Mouse (Mus musculus): ENCODE data around the gene Cdk10. TPM values are rescaled to one million over a fixed set of nuclear protein-coding genes. Genes with fewer than 3 reads are reported as not detected.
A peak's percentile ranks its signal among the peaks of the same experiment; 100 is the strongest.

Cdk10 gene
- polyA plus RNA-seq, 1 experiment from 2014 or later: 8.9 TPM

DNA sequence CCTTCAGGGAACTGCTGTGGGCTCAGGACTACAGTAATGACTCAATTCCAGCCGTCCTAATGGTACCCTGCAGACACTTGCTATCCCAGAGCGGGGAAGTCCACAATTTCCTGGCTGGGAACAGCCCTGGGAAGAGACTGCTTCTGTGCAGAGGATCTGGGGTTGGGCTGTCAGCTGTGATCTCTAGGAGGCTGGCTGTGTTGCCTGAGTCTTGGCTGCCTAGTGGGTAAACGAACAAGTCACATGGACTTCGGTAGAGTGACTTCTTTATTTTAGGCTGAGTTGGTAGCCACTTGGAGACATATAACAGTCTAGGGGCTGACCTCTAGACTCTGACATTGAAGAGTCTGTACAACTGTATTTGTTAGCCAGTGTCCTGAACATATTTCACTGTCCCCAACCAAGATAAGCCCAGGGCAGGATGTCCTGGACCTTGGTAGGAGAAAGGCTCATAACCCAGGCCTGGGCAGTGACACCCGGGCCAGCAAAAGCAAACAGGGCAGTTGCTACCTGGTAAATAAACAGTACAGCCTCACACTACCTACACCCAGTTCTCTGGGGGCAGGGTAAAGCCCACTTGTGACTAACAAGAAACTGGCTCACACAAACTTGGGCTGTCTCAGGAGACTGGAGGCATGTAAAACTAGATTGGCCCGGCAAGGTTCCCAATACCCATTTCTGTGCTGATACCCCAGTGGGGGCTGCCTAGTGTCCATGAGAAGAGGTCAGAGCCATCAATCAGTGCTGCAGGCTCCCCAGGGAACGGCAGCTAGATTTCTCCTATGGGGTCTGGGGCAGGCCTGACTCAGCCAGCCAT, 17.7 kb downstream of the Cdk10 start:
- no peak overlapping the region for H3K4me2 ChIP-seq (ENCODE audit: low read depth, low read length)
- no peak overlapping the region for H3K9ac ChIP-seq (ENCODE audit: low read depth, low read length)
- no peaks in the 10 kb centered on the region for H3K27me3 ChIP-seq (ENCODE audit: control insufficient read depth, insufficient read depth, low read depth, low read length)
- H3K36me3 ChIP-seq (ENCODE audit: control insufficient read depth, insufficient read depth): peaks cover 1% of the 10 kb centered on the region
- H3K27ac ChIP-seq (ENCODE audit: low read length): peak overlapping the region; percentile 50
- no peaks in the 10 kb centered on the region for H3K9me3 ChIP-seq (replicated peaks; ENCODE audit: control insufficient read depth, low read length)
- peaks cover 8% of the 10 kb centered on the region for H3K4me1 ChIP-seq (ENCODE audit: control insufficient read depth, low read depth, low read length)
- 65% methylated on average over 7 of the region's 7 CpGs for WGBS (ENCODE audit: insufficient replicate concordance)
- ATAC-seq (ENCODE audit: low read depth): peak; percentile 61
- no peak overlapping the region for H3K4me3 ChIP-seq (ENCODE audit: low read depth, low read length)

DNA sequence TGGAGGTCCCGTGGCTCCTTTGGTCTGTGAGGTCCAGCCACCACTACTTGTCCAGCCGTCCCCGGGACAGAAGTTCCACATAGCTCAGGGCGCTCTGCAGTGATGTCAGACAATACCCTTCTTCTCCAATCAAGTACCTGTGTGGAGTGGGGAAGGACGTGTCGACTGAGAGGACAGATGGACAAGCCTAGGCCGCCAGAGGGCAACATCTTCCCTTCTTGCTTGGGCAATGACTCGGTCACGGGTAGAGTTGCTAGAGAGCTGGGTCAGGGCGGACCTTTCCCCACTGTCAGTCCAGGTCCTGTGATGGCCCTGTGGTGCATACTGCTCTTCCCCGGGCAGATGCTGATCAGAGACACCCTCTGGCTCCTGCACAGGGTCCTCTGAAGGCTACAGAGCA, 18.4 kb downstream of the Cdk10 start:
- ATAC-seq (ENCODE audit: low read depth): no peak
- H3K27ac ChIP-seq (ENCODE audit: low read length): no peak overlapping the region
- no peaks in the 10 kb centered on the region for H3K27me3 ChIP-seq (ENCODE audit: control insufficient read depth, insufficient read depth, low read depth, low read length)
- peaks cover 8% of the 10 kb centered on the region for H3K4me1 ChIP-seq (ENCODE audit: control insufficient read depth, low read depth, low read length)
- 67% methylated on average over 11 of the region's 11 CpGs for WGBS (ENCODE audit: insufficient replicate concordance)
- no peak overlapping the region for H3K9ac ChIP-seq (ENCODE audit: low read depth, low read length)
- H3K36me3 ChIP-seq (ENCODE audit: control insufficient read depth, insufficient read depth): peaks cover 5% of the 10 kb centered on the region
- no peak overlapping the region for H3K4me2 ChIP-seq (ENCODE audit: low read depth, low read length)
- H3K4me3 ChIP-seq (ENCODE audit: low read depth, low read length): no peak overlapping the region
- no peaks in the 10 kb centered on the region for H3K9me3 ChIP-seq (replicated peaks; ENCODE audit: control insufficient read depth, low read length)

DNA sequence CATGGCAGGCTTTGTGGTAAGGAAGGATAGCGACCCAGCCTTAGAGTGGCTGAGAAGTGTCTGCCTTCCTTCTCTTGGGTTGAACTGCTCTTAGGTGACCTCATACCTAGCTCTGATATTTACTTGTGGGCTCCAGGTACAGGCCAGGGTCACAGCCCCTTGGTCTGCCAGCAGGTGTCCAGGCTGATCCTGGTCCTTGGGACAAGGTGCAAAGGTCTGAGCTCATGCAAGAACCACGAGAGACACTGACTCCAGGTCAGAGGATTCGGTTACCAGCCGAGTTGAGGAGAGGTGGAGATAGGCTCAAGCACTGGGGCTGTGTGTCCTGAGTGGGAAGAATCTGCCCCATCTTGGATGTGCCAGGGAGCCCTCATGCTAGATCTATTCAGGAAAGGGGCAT, 19.7 kb downstream of the Cdk10 start:
- 73% methylated on average over 4 of the region's 4 CpGs for WGBS (ENCODE audit: insufficient replicate concordance)
- Histone ChIP-seq H3K9me3 (replicated peaks; ENCODE audit: control insufficient read depth, low read length) (no peaks in the 10 kb centered on the region), H3K9ac (ENCODE audit: low read depth, low read length) (no peak overlapping the region), H3K4me3 (ENCODE audit: low read depth, low read length) (no peak overlapping the region), H3K36me3 (ENCODE audit: control insufficient read depth, insufficient read depth) (peaks cover 5% of the 10 kb centered on the region), H3K4me1 (ENCODE audit: control insufficient read depth, low read depth, low read length) (peaks cover 8% of the 10 kb centered on the region), H3K4me2 (ENCODE audit: low read depth, low read length) (no peak overlapping the region), H3K27ac (ENCODE audit: low read length) (no peak overlapping the region), H3K27me3 (ENCODE audit: control insufficient read depth, insufficient read depth, low read depth, low read length) (no peaks in the 10 kb centered on the region)
- peak; percentile 55 for ATAC-seq (ENCODE audit: low read depth)

DNA sequence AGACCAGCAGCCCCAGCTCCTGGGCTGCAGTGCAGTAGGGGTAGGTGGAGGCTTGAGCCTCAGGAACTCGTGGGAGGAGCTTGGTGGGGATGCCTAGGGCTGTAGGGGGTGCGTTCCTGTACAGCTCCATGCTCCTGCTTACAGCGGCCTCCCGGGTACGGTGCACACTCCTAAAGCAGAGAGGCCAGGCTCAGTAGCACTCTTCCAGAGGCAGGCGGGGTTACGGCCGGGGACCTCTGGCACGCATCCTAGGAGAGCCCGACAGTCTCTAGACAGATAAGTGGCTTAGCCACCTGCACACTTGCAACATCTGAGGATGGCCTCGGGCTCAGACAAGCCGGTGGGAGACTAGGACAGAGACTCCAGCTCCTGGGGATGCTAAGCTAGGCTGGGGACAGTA, 20.9 kb downstream of the Cdk10 start:
- ATAC-seq (ENCODE audit: low read depth): no peak
- H3K27ac ChIP-seq (ENCODE audit: low read length): no peak overlapping the region
- H3K9me3 ChIP-seq (replicated peaks; ENCODE audit: control insufficient read depth, low read length): no peaks in the 10 kb centered on the region
- H3K4me3 ChIP-seq (ENCODE audit: low read depth, low read length): no peak overlapping the region
- H3K9ac ChIP-seq (ENCODE audit: low read depth, low read length): no peak overlapping the region
- 77% methylated on average over 12 of the region's 12 CpGs for WGBS (ENCODE audit: insufficient replicate concordance)
- H3K4me2 ChIP-seq (ENCODE audit: low read depth, low read length): no peak overlapping the region
- H3K4me1 ChIP-seq (ENCODE audit: control insufficient read depth, low read depth, low read length): peaks cover 8% of the 10 kb centered on the region
- H3K27me3 ChIP-seq (ENCODE audit: control insufficient read depth, insufficient read depth, low read depth, low read length): no peaks in the 10 kb centered on the region
- peaks cover 7% of the 10 kb centered on the region for H3K36me3 ChIP-seq (ENCODE audit: control insufficient read depth, insufficient read depth)

DNA sequence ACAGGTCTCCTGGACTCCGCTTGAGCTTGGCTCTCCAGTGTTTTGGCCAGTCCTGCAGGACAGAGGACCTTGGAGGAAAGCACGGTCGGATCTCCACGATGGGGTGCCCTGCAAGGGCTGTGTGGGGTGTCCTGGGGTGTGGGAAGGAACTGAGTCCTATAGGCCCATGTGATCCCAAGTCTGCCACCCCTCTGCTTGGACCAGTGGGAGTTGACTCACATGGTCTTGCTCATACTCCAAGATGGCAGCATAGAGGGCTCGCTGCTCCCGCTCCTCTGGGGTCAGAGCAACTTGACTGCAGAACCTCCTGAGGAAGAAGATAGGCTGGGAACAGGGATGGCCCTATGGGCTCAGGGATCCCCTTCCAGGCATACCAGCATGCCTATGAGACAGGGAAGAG, 23.1 kb downstream of the Cdk10 start:
- no peak for ATAC-seq (ENCODE audit: low read depth)
- H3K4me3 ChIP-seq (ENCODE audit: low read depth, low read length): no peak overlapping the region
- H3K36me3 ChIP-seq (ENCODE audit: control insufficient read depth, insufficient read depth): peaks cover 11% of the 10 kb centered on the region

DNA sequence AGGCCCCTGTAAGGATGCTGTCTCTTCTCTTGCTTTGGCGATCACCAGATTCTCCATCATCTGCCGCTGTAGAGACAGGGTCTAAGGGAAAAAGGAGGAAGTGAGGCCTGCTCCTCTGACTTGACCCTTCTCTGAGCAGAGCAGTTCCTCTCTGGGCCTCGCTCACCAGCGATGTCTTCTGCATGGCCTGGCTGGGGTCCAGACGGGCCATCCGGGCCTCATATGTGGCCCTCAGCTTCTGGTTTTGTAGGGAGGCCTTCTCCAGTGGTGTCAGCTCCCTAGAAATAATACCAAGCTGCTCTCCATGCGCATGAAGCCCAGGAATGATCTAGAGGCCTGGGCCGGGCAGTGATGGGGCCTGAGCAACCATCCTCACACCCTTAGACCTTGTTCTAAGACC, 24.0 kb downstream of the Cdk10 start:
- no peak overlapping the region for H3K4me3 ChIP-seq (ENCODE audit: low read depth, low read length)
- no peak for ATAC-seq (ENCODE audit: low read depth)
- peaks cover 11% of the 10 kb centered on the region for H3K36me3 ChIP-seq (ENCODE audit: control insufficient read depth, insufficient read depth)
- H3K9me3 ChIP-seq (replicated peaks; ENCODE audit: control insufficient read depth, low read length): no peaks in the 10 kb centered on the region
- 56% methylated on average over 8 of the region's 8 CpGs for WGBS (ENCODE audit: insufficient replicate concordance)
- H3K9ac ChIP-seq (ENCODE audit: low read depth, low read length): no peak overlapping the region
- peaks cover 12% of the 10 kb centered on the region for H3K4me1 ChIP-seq (ENCODE audit: control insufficient read depth, low read depth, low read length)
- H3K27ac ChIP-seq (ENCODE audit: low read length): no peak overlapping the region
- no peak overlapping the region for H3K4me2 ChIP-seq (ENCODE audit: low read depth, low read length)
- H3K27me3 ChIP-seq (ENCODE audit: control insufficient read depth, insufficient read depth, low read depth, low read length): no peaks in the 10 kb centered on the region

More for the DNA sequence above, 23.1 kb downstream of the Cdk10 start:
- Histone ChIP-seq H3K27me3 (ENCODE audit: control insufficient read depth, insufficient read depth, low read depth, low read length) (no peaks in the 10 kb centered on the region), H3K4me1 (ENCODE audit: control insufficient read depth, low read depth, low read length) (peaks cover 9% of the 10 kb centered on the region), H3K4me2 (ENCODE audit: low read depth, low read length) (no peak overlapping the region), H3K9ac (ENCODE audit: low read depth, low read length) (no peak overlapping the region), H3K27ac (ENCODE audit: low read length) (no peak overlapping the region), H3K9me3 (replicated peaks; ENCODE audit: control insufficient read depth, low read length) (no peaks in the 10 kb centered on the region)
- WGBS (ENCODE audit: insufficient replicate concordance): 91% methylated on average over 6 of the region's 6 CpGs

DNA sequence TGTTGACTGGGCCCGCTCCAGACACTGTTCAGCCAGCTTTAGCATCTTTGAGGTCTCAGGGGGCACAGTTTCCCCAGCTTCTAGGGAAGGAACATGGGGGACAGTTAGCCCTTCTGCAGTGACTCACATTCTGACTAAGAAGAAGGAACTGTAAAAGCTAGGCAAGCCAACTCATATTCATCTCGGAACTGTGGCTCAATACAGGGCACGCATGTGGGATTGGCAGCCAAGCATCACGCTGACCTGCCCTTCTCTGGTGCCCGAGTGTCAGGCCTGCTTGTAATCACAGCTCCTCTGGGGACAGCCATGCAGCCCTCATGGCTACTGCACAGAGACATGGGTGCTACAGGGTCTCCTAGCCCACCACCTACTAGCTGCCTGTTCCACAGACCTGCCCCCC, 26.3 kb downstream of the Cdk10 start:
- Histone ChIP-seq H3K4me3 (ENCODE audit: low read depth, low read length) (no peak overlapping the region), H3K4me1 (ENCODE audit: control insufficient read depth, low read depth, low read length) (peaks cover 24% of the 10 kb centered on the region), H3K27ac (ENCODE audit: low read length) (no peak overlapping the region), H3K27me3 (ENCODE audit: control insufficient read depth, insufficient read depth, low read depth, low read length) (no peaks in the 10 kb centered on the region), H3K4me2 (ENCODE audit: low read depth, low read length) (no peak overlapping the region), H3K36me3 (ENCODE audit: control insufficient read depth, insufficient read depth) (peaks cover 11% of the 10 kb centered on the region), H3K9ac (ENCODE audit: low read depth, low read length) (no peak overlapping the region), H3K9me3 (replicated peaks; ENCODE audit: control insufficient read depth, low read length) (no peaks in the 10 kb centered on the region)
- no peak for ATAC-seq (ENCODE audit: low read depth)
- 79% methylated on average over 5 of the region's 5 CpGs for WGBS (ENCODE audit: insufficient replicate concordance)

DNA sequence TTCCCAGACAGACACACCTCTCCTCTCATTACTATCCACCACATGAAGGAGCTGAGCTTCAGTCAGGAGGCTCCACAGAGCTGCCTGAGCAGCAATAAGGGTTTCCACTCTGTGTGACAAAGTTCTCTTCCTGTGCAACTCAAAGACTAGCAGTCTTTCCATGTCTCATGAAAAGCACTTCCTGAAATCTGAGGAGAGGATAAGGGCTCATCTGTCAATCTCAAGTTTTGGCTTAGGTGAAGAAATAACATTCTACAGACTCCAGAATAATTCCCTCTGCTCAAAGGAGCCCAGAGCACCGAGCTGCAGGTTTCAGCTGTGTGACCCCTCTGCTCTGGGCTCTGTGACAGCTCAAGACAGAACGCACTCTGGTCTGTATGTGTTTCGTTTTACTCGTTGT, 28.3 kb downstream of the Cdk10 start:
- peaks cover 25% of the 10 kb centered on the region for H3K4me1 ChIP-seq (ENCODE audit: control insufficient read depth, low read depth, low read length)
- H3K4me2 ChIP-seq (ENCODE audit: low read depth, low read length): peak overlapping the region; percentile 96
- H3K9me3 ChIP-seq (replicated peaks; ENCODE audit: control insufficient read depth, low read length): no peaks in the 10 kb centered on the region
- WGBS (ENCODE audit: insufficient replicate concordance): 45% methylated on average over 4 of the region's 4 CpGs
- peak overlapping the region; percentile 18; the same call in 1 of the 2 replicates for H3K27ac ChIP-seq (ENCODE audit: low read length)
- H3K4me3 ChIP-seq (ENCODE audit: low read depth, low read length): peak overlapping the region; percentile 99
- H3K27me3 ChIP-seq (ENCODE audit: control insufficient read depth, insufficient read depth, low read depth, low read length): no peaks in the 10 kb centered on the region
- no peak for ATAC-seq (ENCODE audit: low read depth)
- H3K9ac ChIP-seq (ENCODE audit: low read depth, low read length): peak overlapping the region; percentile 97
- peaks cover 15% of the 10 kb centered on the region for H3K36me3 ChIP-seq (ENCODE audit: control insufficient read depth, insufficient read depth)

DNA sequence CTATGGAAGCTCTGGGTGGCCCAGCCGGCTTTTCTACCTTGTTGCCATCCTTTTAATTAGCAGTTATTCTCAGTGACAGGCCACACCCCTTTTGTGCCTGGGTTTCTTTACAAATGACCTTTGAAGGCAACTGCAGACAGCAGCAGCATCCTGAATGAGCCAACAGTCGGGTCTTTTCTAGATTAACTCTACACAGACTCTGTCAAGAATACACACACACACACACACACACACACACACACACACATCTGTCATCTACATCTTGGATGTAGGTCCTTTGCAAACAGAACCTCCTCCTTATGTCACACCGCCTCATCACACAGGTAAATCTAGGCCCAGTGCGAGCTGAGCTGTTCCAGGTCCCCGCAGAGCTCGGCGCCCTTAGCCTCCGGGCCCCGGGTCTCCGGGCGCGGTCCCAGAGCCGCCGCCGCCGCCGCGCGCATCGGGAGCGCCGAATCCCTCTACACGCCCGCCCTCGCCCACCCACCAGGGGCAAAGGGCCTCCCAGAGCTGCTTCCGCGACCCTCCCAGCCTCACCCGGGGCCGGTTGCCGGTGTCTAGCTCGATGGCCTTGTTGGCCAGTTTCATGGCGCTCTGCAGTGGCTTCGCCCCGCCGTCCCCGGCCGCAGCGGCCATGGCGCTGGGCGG, 28.9 kb downstream of the Cdk10 start:
- Histone ChIP-seq H3K27ac (ENCODE audit: low read length) (peak overlapping the region; percentile 81), H3K4me1 (ENCODE audit: control insufficient read depth, low read depth, low read length) (peaks cover 25% of the 10 kb centered on the region), H3K4me2 (ENCODE audit: low read depth, low read length) (peak overlapping the region; percentile 96), H3K9me3 (replicated peaks; ENCODE audit: control insufficient read depth, low read length) (no peaks in the 10 kb centered on the region), H3K4me3 (ENCODE audit: low read depth, low read length) (peak overlapping the region; percentile 99), H3K9ac (ENCODE audit: low read depth, low read length) (peak overlapping the region; percentile 97), H3K27me3 (ENCODE audit: control insufficient read depth, insufficient read depth, low read depth, low read length) (no peaks in the 10 kb centered on the region), H3K36me3 (ENCODE audit: control insufficient read depth, insufficient read depth) (peaks cover 15% of the 10 kb centered on the region)
- ATAC-seq (ENCODE audit: low read depth): peak; percentile 18
- under 1% methylated on average over 40 of the region's 40 CpGs for WGBS (ENCODE audit: insufficient replicate concordance)
